Mouse (Mus musculus): Measurements from ENCODE around the gene Tle2.

DNA sequence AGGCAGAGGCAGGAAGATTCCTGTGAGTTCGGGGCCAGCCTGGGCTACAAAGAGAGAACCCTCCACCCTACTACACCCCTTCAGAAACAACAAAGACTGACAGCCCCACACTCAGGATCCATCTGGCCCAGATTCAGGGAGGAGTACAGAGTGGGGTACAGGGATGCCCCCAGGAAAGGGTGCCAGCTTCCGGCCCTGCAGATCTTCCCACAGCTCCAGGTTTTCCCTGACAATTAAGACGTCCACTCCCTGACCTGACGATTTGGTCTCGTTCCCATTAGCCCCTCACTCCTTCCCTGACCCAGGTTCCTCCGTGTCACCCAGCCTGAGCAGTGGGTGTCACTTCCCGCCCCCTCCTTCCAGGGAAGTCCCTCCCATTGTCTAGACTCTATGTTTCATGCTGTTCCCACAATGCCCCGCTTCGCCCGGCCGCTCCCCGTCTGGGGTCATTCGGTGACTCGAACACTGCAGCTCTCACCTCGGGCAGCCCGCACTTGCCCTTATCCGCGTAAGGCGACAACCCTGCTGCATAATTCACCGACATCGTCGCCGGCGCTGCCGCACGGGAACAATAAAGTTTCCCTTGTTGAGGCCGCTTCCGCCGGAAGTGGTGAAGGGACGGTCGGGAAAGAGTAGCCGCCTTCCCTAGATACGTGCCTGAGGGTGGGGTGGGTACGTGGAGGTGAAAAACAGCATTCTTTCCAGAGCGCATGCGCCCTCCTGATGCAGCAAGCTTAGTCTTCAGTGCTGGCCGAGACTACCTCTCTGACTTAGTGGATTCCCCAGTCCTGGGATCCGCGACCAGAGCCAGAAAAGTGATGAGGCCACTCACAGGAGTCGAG, 52.9 kb downstream of the Tle2 start, which contains the start of gene Sirt6:
- TF ChIP-seq CTCF (IDR thresholded peaks at IDR 0.05; ENCODE audit: low read depth): no peak
- peak; percentile 90; the same call in 1 of the 2 replicates for TF ChIP-seq EP300 (IDR thresholded peaks at IDR 0.05; ENCODE audit: low read depth)

Measured in heart, postnatal 0 days (tissue).